Mouse (Mus musculus) right cerebral cortex, adult 18-20 months (tissue): ENCODE measurements around the gene Srpk3.
"Not testable (repeated sequence)": the region's sequence is repeated elsewhere in the genome, so short reads cannot be mapped to it uniquely, and the experiment has no call there.

ENCODE experiments used
- DNase-seq: peaks from one replicate; pipeline ENCODE4 v3.0.0; 2022; ENCODE audit warnings: mixed read lengths

The Srpk3 gene

GRCm38 (mm10) chrX:73774168-73774760 is at the start of gene Srpk3:
Gene Srpk3 (plus strand): TSS chrX:73774405.
- peak; percentile 49 for DNase-seq

- no peak for DNase-seq
Measured at GRCm38 (mm10) chrX:73730908-73731307, 43.3 kb upstream of the Srpk3 start.

GRCm38 (mm10) chrX:73738155-73738554 is 36.0 kb upstream of the Srpk3 start:
- DNase-seq: no peak

GRCm38 (mm10) chrX:73739151-73739550 is 35.1 kb upstream of the Srpk3 start:
- no peak for DNase-seq

- DNase-seq: not testable (repeated sequence)
Measured at GRCm38 (mm10) chrX:73739841-73740240, 34.4 kb upstream of the Srpk3 start.

GRCm38 (mm10) chrX:73744774-73745481 is 29.3 kb upstream of the Srpk3 start:
- DNase-seq: no peak

- DNase-seq: no peak
Measured at GRCm38 (mm10) chrX:73748977-73749376, 25.2 kb upstream of the Srpk3 start.

- DNase-seq: peak; percentile 20
Measured at GRCm38 (mm10) chrX:73756334-73757140, 17.7 kb upstream of the Srpk3 start, which contains the start of gene Plxnb3. Gene Plxnb3 (plus strand): TSS chrX:73757090.

GRCm38 (mm10) chrX:73758611-73759290 is 15.5 kb upstream of the Srpk3 start:
- no peak for DNase-seq

GRCm38 (mm10) chrX:73765311-73765710 is 8.9 kb upstream of the Srpk3 start:
- no peak for DNase-seq

- no peak for DNase-seq
Measured at GRCm38 (mm10) chrX:73767267-73767666, 6.9 kb upstream of the Srpk3 start.

GRCm38 (mm10) chrX:73774802-73775483 is 738 bp downstream of the Srpk3 start:
- no peak for DNase-seq

GRCm38 (mm10) chrX:73782227-73782626 is 8.0 kb downstream of the Srpk3 start:
- DNase-seq: no peak

GRCm38 (mm10) chrX:73785666-73786065 is 11.5 kb downstream of the Srpk3 start:
- no peak for DNase-seq

- peak; percentile 94 for DNase-seq
Measured at GRCm38 (mm10) chrX:73786364-73787224, 12.4 kb downstream of the Srpk3 start, which contains the start of the genes Idh3g and Ssr4. Gene Idh3g (minus strand): TSS chrX:73786897. Gene Ssr4 (plus strand): TSS chrX:73787028.

- no peak for DNase-seq
Measured at GRCm38 (mm10) chrX:73787225-73787558, 13.0 kb downstream of the Srpk3 start.

- DNase-seq: no peak
Measured at GRCm38 (mm10) chrX:73788501-73788900, 14.3 kb downstream of the Srpk3 start.

GRCm38 (mm10) chrX:73793039-73793438 is 18.8 kb downstream of the Srpk3 start:
- DNase-seq: no peak

GRCm38 (mm10) chrX:73793505-73793904 is 19.3 kb downstream of the Srpk3 start:
- no peak for DNase-seq

GRCm38 (mm10) chrX:73797511-73797910 is 23.3 kb downstream of the Srpk3 start:
- no peak for DNase-seq

GRCm38 (mm10) chrX:73798502-73798901 is 24.3 kb downstream of the Srpk3 start:
- peak; percentile 39 for DNase-seq
